Mouse (Mus musculus): Measurements from ENCODE around the gene Xpa. TPM values are rescaled to one million over a fixed set of nuclear protein-coding genes. Genes with fewer than 3 reads are reported as not detected.

Gene Xpa
- polyA plus RNA-seq, 1 experiment from 2014 or later = 18.2 TPM

Other genes starting within 250 kb of the Xpa start
- gene Tdrd7, start 231.0 kb downstream of the Xpa start, polyA plus RNA-seq (2016; fragmentation: Nextera tagmentation; extraction: Ambion mirVana) = 15.0 and 15.1 TPM in 2 replicates
- 132 and 215 TPM in 2 replicates for gene Tmod1, start 157.4 kb downstream of the Xpa start, polyA plus RNA-seq (2016; fragmentation: Nextera tagmentation; extraction: Ambion mirVana)
- 67.1 and 83.5 TPM in 2 replicates for gene Ncbp1, start 57.7 kb downstream of the Xpa start, polyA plus RNA-seq (2016; fragmentation: Nextera tagmentation; extraction: Ambion mirVana)
- gene Tstd2, start 57.6 kb downstream of the Xpa start, polyA plus RNA-seq (2016; fragmentation: Nextera tagmentation; extraction: Ambion mirVana) = 40.5 and 40.7 TPM in 2 replicates
- 0.23 and 1.6 TPM in 2 replicates for gene Foxe1, start 147.3 kb upstream of the Xpa start, polyA plus RNA-seq (2016; fragmentation: Nextera tagmentation; extraction: Ambion mirVana)
- 10.3 and 11.6 TPM in 2 replicates for gene Trmo, start 193.1 kb upstream of the Xpa start, polyA plus RNA-seq (2016; fragmentation: Nextera tagmentation; extraction: Ambion mirVana)
- 35.8 and 50.0 TPM in 2 replicates for gene Hemgn, start 217.2 kb upstream of the Xpa start, polyA plus RNA-seq (2016; fragmentation: Nextera tagmentation; extraction: Ambion mirVana)